Mouse (Mus musculus): Measurements from ENCODE around the gene Xkr8. TPM values are rescaled to one million over a fixed set of nuclear protein-coding genes. Genes with fewer than 3 reads are reported as not detected.

The Xkr8 gene
- total and polyA plus RNA-seq, 3 experiments = 3.8 to 8.6 (median 4.9) TPM

DNA sequence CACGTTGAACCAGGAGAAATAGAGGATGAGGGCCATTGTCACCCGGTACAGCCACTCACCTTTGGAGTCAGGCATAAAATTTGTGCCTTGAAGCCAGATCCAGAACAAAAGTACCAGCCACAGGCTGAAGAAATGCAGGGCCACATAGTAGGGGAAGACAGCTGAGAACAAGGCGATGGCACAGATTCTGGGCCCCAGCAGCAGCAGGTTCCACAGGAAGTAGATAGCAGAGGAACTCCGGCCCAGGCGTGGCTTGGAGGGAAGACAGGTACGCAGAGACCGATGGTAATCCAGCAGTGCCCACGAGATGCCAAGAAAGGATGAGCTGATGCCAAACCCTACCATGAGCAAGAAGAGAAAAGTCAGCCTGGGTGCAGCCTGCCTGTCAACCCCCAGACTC lies 4.1 kb downstream of the Xkr8 start:
- no peak overlapping the region for H3K9ac ChIP-seq (ENCODE audit: insufficient read depth, low read depth)
- H3K4me3 ChIP-seq (replicated peaks in 1 of 3; ENCODE audit: low read depth in 2 of 3, low read length in 2 of 3, poor library complexity in 1 of 3) = no peak overlapping the region
- TF ChIP-seq ZC3H11A (IDR thresholded peaks at IDR 0.05; ENCODE audit: low read depth, low read length) (no peak), UBTF (IDR thresholded peaks at IDR 0.05; ENCODE audit: low read depth, low read length) (no peak), ZNF384 (IDR thresholded peaks at IDR 0.05; ENCODE audit: low read depth, low read length) (no peak), CHD2 (IDR thresholded peaks at IDR 0.05; ENCODE audit: low read length) (no peak), ETS1 (conservative IDR thresholded peaks at IDR 0.05; ENCODE audit: low read depth, low read length) (no peak), USF2 (conservative IDR thresholded peaks at IDR 0.05; ENCODE audit: low read depth, low read length) (no peak), MEF2A (IDR thresholded peaks at IDR 0.05; ENCODE audit: borderline replicate concordance, low read depth, low read length) (no peak), NELFE (IDR thresholded peaks at IDR 0.05; ENCODE audit: low read depth, low read length) (no peak), ZMIZ1 (IDR thresholded peaks at IDR 0.05; ENCODE audit: low read depth, low read length) (no peak), MAX (IDR thresholded peaks at IDR 0.05; ENCODE audit: low read length) (no peak), POLR2A (IDR thresholded peaks at IDR 0.05; ENCODE audit: low read depth, low read length) (no peak), ELF1 (IDR thresholded peaks at IDR 0.05; ENCODE audit: low read depth, low read length) (no peak), SIN3A (IDR thresholded peaks at IDR 0.05; ENCODE audit: low read length) (no peak), E2F4 (IDR thresholded peaks at IDR 0.05; ENCODE audit: insufficient replicate concordance, low read depth, low read length) (no peak), EP300 (IDR thresholded peaks at IDR 0.05; ENCODE audit: low read length) (no peak), KAT2A (IDR thresholded peaks at IDR 0.05; ENCODE audit: insufficient replicate concordance, low read length) (no peak), RAD21 (IDR thresholded peaks at IDR 0.05; ENCODE audit: low read depth, low read length) (no peak), USF1 (IDR thresholded peaks at IDR 0.05; ENCODE audit: low read depth, low read length) (no peak), GABPA (IDR thresholded peaks at IDR 0.05; ENCODE audit: insufficient replicate concordance, low read depth, low read length) (no peak)
- peaks cover 0 to 16% of the 10 kb centered on the region in 2 experiments; a peak in 3 of 4 replicates for H3K4me1 ChIP-seq (ENCODE audit: control insufficient read depth in 1 of 2, insufficient read depth in 2 of 2)
- dilution Hi-C loops (cut with MboI; ENCODE audit: extremely low pct_ligation_motif_present, extremely low pct_unique_long_range_greater_than_20kb, low sequenced_read_pairs) (no loop called here), in situ Hi-C loops (cut with MboI; ENCODE audit: low pct_ligation_motif_present, low pct_unique_long_range_greater_than_20kb, low sequenced_read_pairs) (no loop called here)
- H3K27ac ChIP-seq (ENCODE audit: insufficient read depth, low read depth) = no peak overlapping the region
- H3K27me3 ChIP-seq (replicated peaks) = no peaks in the 10 kb centered on the region
- H3K4me2 ChIP-seq (ENCODE audit: insufficient read depth, low read depth, poor library complexity, severe bottlenecking) = no peak overlapping the region
- H3K9me3 ChIP-seq (replicated peaks; ENCODE audit: low read length) = no peaks in the 10 kb centered on the region
- H3K79me2 ChIP-seq (replicated peaks; ENCODE audit: control insufficient read depth, extremely low read depth, insufficient read depth, poor library complexity, severe bottlenecking) = no peaks in the 10 kb centered on the region
- no peak for DNase-seq (ENCODE audit: extremely low read depth)
- peaks cover 27 to 64% of the 10 kb centered on the region in 2 experiments for H3K36me3 ChIP-seq (replicated peaks in 1 of 2; ENCODE audit: control insufficient read depth in 1 of 2, insufficient read depth in 1 of 2, low read length in 1 of 2)

DNA sequence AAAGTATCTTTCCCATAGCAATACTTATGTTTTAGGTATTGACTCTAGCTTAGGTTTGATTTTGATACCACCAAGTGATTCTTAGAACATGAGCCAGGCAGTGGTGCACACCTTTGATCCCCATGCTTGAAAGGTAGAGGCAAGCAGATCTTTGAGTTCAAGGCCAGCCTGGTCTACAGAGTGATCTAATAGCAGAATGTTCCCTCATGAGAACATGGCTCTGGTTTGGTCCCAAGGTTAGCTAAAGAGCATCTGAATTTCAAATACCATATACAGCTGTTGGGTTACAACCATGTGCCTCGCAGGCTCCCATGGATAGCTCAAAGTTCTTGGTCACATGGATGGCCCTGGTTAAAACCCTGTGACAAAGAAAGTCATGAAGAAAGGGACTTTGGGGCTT lies 14.1 kb downstream of the Xkr8 start:
- H3K4me2 ChIP-seq (ENCODE audit: insufficient read depth, low read depth, poor library complexity, severe bottlenecking) = no peak overlapping the region
- no peaks in the 10 kb centered on the region for H3K79me2 ChIP-seq (replicated peaks; ENCODE audit: control insufficient read depth, extremely low read depth, insufficient read depth, poor library complexity, severe bottlenecking)
- no peaks in the 10 kb centered on the region; a peak in 1 of 4 replicates for H3K4me1 ChIP-seq (ENCODE audit: control insufficient read depth in 1 of 2, insufficient read depth in 2 of 2)
- H3K4me3 ChIP-seq (replicated peaks in 1 of 3; ENCODE audit: low read depth in 2 of 3, low read length in 2 of 3, poor library complexity in 1 of 3) = no peak overlapping the region
- H3K27me3 ChIP-seq (replicated peaks) = no peaks in the 10 kb centered on the region
- TF ChIP-seq SIN3A (IDR thresholded peaks at IDR 0.05; ENCODE audit: low read length) (no peak), EP300 (IDR thresholded peaks at IDR 0.05; ENCODE audit: low read length) (no peak), PAX5 (IDR thresholded peaks at IDR 0.05; ENCODE audit: low read length) (no peak), MEF2A (IDR thresholded peaks at IDR 0.05; ENCODE audit: borderline replicate concordance, low read depth, low read length) (no peak), MAFK (IDR thresholded peaks at IDR 0.05; ENCODE audit: insufficient replicate concordance, low read length) (no peak), NELFE (IDR thresholded peaks at IDR 0.05; ENCODE audit: low read depth, low read length) (no peak), POLR2A (IDR thresholded peaks at IDR 0.05; ENCODE audit: low read depth, low read length) (no peak), E2F4 (IDR thresholded peaks at IDR 0.05; ENCODE audit: insufficient replicate concordance, low read depth, low read length) (no peak), ZNF384 (IDR thresholded peaks at IDR 0.05; ENCODE audit: low read depth, low read length) (no peak), MAZ (IDR thresholded peaks at IDR 0.05; ENCODE audit: low read depth, low read length) (no peak), IRF4 (IDR thresholded peaks at IDR 0.05; ENCODE audit: low read depth, low read length) (no peak), TBP (conservative IDR thresholded peaks at IDR 0.05; ENCODE audit: low read depth, low read length) (no peak), TCF12 (IDR thresholded peaks at IDR 0.05; ENCODE audit: low read depth, low read length) (no peak), CHD2 (IDR thresholded peaks at IDR 0.05; ENCODE audit: low read length) (no peak), ZKSCAN1 (IDR thresholded peaks at IDR 0.05; ENCODE audit: borderline replicate concordance, low read depth, low read length) (no peak), HCFC1 (IDR thresholded peaks at IDR 0.05; ENCODE audit: low read depth, low read length) (no peak), SMC3 (IDR thresholded peaks at IDR 0.05; ENCODE audit: low read depth, low read length) (no peak), ZC3H11A (IDR thresholded peaks at IDR 0.05; ENCODE audit: low read depth, low read length) (no peak), MYC (IDR thresholded peaks at IDR 0.05; ENCODE audit: low read depth, low read length) (no peak)
- dilution Hi-C loops (cut with MboI; ENCODE audit: extremely low pct_ligation_motif_present, extremely low pct_unique_long_range_greater_than_20kb, low sequenced_read_pairs) (no loop called here), in situ Hi-C loops (cut with MboI; ENCODE audit: low pct_ligation_motif_present, low pct_unique_long_range_greater_than_20kb, low sequenced_read_pairs) (no loop called here)
- H3K36me3 ChIP-seq (replicated peaks in 1 of 2; ENCODE audit: control insufficient read depth in 1 of 2, insufficient read depth in 1 of 2, low read length in 1 of 2) = peaks cover 35 to 71% of the 10 kb centered on the region in 2 experiments
- no peak overlapping the region for H3K27ac ChIP-seq (ENCODE audit: insufficient read depth, low read depth)
- no peak overlapping the region for H3K9ac ChIP-seq (ENCODE audit: insufficient read depth, low read depth)
- DNase-seq (ENCODE audit: extremely low read depth) = no peak
- no peaks in the 10 kb centered on the region for H3K9me3 ChIP-seq (replicated peaks; ENCODE audit: low read length)
